Mouse (Mus musculus): ENCODE measurements around the gene Noxred1. TPM values are rescaled to one million over a fixed set of nuclear protein-coding genes. Genes with fewer than 3 reads are reported as not detected.

Noxred1 gene
- polyA plus RNA-seq, 1 experiment: 4.8 TPM

DNA sequence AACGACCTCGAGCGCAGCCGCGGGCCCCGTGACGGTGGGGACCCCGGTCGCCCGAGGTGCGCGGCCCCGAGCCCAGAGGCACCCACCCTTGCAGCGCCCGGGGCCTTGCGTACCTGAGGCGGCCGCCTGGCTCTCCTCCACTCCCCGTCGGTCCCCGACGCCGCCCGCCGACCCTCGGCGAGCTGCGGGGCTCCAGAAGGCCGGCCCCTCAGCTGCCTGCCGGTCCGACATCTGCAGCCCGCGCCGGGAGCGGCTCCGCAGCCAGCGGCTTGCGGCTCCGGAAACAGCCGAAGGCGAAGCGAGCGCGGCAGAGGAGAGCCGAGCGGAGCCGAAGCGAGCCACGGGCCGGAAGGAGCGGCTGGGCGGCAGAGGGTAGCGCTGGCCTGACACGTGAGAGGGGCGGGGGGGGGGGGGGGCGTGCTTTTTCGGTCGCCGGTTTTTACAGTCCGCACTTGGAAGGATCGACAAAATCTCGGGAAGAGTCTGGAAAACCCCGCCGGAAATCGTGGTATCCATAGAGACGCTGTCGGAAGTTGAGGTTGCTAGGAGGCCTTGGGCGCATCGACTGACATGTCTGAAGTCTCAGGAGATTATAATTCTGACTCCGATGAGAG is 38.5 kb downstream of the Noxred1 start, which contains the start of gene Tmed8:
TSS of gene Tmed8 (minus strand) at position 482 of the 614 bp plus-strand sequence.
- peaks cover 3% of the 10 kb centered on the region for H3K4me1 ChIP-seq (ENCODE audit: control insufficient read depth, insufficient read depth, low read length)
- H3K27ac ChIP-seq (ENCODE audit: insufficient read depth, low read length): no peak within 1 kb of the TSS
- H3K9ac ChIP-seq (ENCODE audit: low read depth, poor library complexity, severe bottlenecking): peak within 1 kb of the TSS; percentile 95
- TF ChIP-seq EP300 (IDR thresholded peaks at IDR 0.05; ENCODE audit: insufficient read depth, low read depth, low read length) (no peak), CTCF (IDR thresholded peaks at IDR 0.05; ENCODE audit: low read depth, low read length) (no peak), POLR2A (IDR thresholded peaks at IDR 0.05; ENCODE audit: insufficient read depth, low read length) (no peak)
- H3K36me3 ChIP-seq (ENCODE audit: control insufficient read depth, insufficient read depth, low read length, poor library complexity, severe bottlenecking): no peaks in the 10 kb centered on the region
- H3K27me3 ChIP-seq (ENCODE audit: control insufficient read depth, insufficient read depth, low read length, poor library complexity, severe bottlenecking): no peaks in the 10 kb centered on the region
- peak within 1 kb of the TSS; percentile 92 for H3K4me3 ChIP-seq (ENCODE audit: low read depth, low read length)
- no peaks in the 10 kb centered on the region for H3K9me3 ChIP-seq (replicated peaks; ENCODE audit: control insufficient read depth, insufficient read depth, low read length, poor library complexity, severe bottlenecking)

DNA sequence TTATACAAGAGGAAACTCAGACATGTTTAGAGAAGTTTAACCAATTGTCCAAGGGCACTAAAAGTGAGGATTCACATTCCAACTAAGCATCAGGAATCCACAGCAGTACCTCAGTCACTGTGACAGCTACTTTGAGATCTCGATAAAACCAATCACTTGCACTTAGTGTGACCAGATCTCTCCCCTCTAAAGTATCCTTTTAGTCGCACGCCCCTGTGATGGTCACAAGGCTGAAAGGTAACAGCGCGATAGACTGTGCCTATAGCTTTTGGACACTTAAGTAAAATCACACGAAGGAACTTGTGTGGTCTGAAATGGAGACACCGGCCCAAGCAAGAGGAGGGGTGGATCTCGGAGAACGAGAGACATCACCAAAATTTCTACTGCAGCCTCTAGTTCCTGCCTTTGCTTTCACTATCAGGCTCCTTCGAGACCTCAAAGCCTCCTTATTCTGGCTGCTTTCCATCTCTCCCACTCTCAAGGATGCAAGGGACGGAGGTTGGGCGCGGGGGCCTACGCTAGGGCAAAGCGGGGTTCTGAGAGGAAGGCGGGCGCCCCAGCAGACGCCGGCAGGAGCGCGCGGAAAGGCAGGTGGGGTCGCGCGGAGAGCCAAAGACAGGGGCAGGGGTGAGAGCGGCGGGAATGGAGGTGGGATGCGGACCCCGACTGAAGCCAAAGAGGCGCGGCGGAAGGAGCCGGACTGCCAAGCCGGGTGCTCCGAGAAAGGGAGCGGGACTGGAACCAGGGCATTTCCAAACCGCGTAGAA is 39.1 kb downstream of the Noxred1 start, which contains the start of gene Samd15:
TSS of gene Samd15 (plus strand) at position 518 of the 767 bp plus-strand sequence.
- Histone ChIP-seq H3K4me1 (ENCODE audit: control insufficient read depth, insufficient read depth, low read length) (peaks cover 3% of the 10 kb centered on the region), H3K4me3 (ENCODE audit: low read depth, low read length) (peak within 1 kb of the TSS; percentile 92), H3K36me3 (ENCODE audit: control insufficient read depth, insufficient read depth, low read length, poor library complexity, severe bottlenecking) (no peaks in the 10 kb centered on the region), H3K9me3 (replicated peaks; ENCODE audit: control insufficient read depth, insufficient read depth, low read length, poor library complexity, severe bottlenecking) (no peaks in the 10 kb centered on the region), H3K27me3 (ENCODE audit: control insufficient read depth, insufficient read depth, low read length, poor library complexity, severe bottlenecking) (no peaks in the 10 kb centered on the region), H3K27ac (ENCODE audit: insufficient read depth, low read length) (no peak within 1 kb of the TSS), H3K9ac (ENCODE audit: low read depth, poor library complexity, severe bottlenecking) (peak within 1 kb of the TSS; percentile 95)
- TF ChIP-seq POLR2A (IDR thresholded peaks at IDR 0.05; ENCODE audit: insufficient read depth, low read length) (no peak), EP300 (IDR thresholded peaks at IDR 0.05; ENCODE audit: insufficient read depth, low read depth, low read length) (no peak), CTCF (IDR thresholded peaks at IDR 0.05; ENCODE audit: low read depth, low read length) (no peak)

DNA sequence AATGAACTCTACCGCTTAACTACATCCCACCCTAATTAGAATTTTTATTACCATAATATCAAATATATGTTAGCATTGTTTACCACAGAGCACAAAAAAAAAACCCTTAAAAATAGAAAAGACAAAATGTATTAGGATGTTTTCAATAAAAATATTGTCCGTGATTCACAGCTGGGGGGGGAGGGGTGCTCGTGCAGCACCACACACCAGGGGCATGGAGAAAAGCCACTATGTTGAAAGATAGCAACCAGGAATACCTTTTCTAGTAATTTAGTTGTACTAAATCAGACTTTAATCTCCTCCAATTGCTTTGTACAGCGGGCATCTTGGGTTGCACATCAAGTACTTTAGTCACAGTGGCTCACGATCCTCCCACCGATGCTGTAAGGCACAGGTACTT is 39.7 kb downstream of the Noxred1 start:
- Histone ChIP-seq H3K27ac (ENCODE audit: insufficient read depth, low read length) (no peak overlapping the region), H3K4me1 (ENCODE audit: control insufficient read depth, insufficient read depth, low read length) (peaks cover 3% of the 10 kb centered on the region), H3K9ac (ENCODE audit: low read depth, poor library complexity, severe bottlenecking) (peak overlapping the region; percentile 95), H3K27me3 (ENCODE audit: control insufficient read depth, insufficient read depth, low read length, poor library complexity, severe bottlenecking) (no peaks in the 10 kb centered on the region), H3K4me3 (ENCODE audit: low read depth, low read length) (no peak overlapping the region), H3K9me3 (replicated peaks; ENCODE audit: control insufficient read depth, insufficient read depth, low read length, poor library complexity, severe bottlenecking) (no peaks in the 10 kb centered on the region), H3K36me3 (ENCODE audit: control insufficient read depth, insufficient read depth, low read length, poor library complexity, severe bottlenecking) (no peaks in the 10 kb centered on the region)
- TF ChIP-seq EP300 (IDR thresholded peaks at IDR 0.05; ENCODE audit: insufficient read depth, low read depth, low read length): no peak
- TF ChIP-seq POLR2A (IDR thresholded peaks at IDR 0.05; ENCODE audit: insufficient read depth, low read length): no peak
- TF ChIP-seq CTCF (IDR thresholded peaks at IDR 0.05; ENCODE audit: low read depth, low read length): no peak

DNA sequence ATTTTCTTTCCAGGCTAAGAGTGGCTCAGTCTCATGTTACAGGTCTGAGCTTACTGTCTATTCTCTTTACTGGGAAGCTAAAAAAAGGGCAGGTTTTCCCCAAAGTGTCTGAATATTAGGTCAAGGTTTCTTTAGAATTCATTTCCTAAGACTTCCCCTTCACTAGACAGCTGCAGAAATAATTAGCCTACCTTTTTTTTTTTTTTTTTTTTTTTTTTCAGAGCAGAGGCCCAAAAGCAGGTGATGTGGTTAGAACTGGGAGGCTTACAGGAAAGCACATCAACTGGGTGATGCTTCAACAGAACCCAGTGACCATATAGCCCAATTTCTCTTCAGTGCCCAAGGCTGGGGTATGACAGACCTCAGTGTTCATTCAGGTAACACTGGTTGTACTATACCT is 42.2 kb downstream of the Noxred1 start:
- H3K27me3 ChIP-seq (ENCODE audit: control insufficient read depth, insufficient read depth, low read length, poor library complexity, severe bottlenecking): no peaks in the 10 kb centered on the region
- peaks cover 3% of the 10 kb centered on the region for H3K4me1 ChIP-seq (ENCODE audit: control insufficient read depth, insufficient read depth, low read length)
- H3K36me3 ChIP-seq (ENCODE audit: control insufficient read depth, insufficient read depth, low read length, poor library complexity, severe bottlenecking): no peaks in the 10 kb centered on the region
- H3K4me3 ChIP-seq (ENCODE audit: low read depth, low read length): no peak overlapping the region
- TF ChIP-seq EP300 (IDR thresholded peaks at IDR 0.05; ENCODE audit: insufficient read depth, low read depth, low read length) (no peak), POLR2A (IDR thresholded peaks at IDR 0.05; ENCODE audit: insufficient read depth, low read length) (no peak), CTCF (IDR thresholded peaks at IDR 0.05; ENCODE audit: low read depth, low read length) (no peak)
- no peaks in the 10 kb centered on the region for H3K9me3 ChIP-seq (replicated peaks; ENCODE audit: control insufficient read depth, insufficient read depth, low read length, poor library complexity, severe bottlenecking)
- H3K9ac ChIP-seq (ENCODE audit: low read depth, poor library complexity, severe bottlenecking): no peak overlapping the region
- no peak overlapping the region for H3K27ac ChIP-seq (ENCODE audit: insufficient read depth, low read length)

DNA sequence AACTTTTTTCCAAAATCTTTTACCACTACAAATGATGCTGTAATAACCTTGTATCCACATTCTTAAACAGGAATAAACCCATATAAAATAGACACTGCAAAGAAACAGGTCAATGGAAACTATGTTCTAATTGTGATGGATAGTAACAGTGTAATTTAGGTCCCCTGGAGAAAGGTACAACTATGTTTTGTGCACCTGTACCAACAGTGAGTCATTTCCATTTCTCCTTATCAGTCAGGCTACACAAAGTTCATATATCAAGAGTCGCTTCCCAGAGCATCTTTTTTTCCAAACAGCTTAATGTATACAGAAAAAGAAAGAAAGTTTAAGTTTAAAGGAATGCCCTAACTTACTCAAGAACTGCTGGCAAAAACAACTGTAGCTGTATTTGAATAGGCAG is 43.5 kb downstream of the Noxred1 start:
- TF ChIP-seq POLR2A (IDR thresholded peaks at IDR 0.05; ENCODE audit: insufficient read depth, low read length) (no peak), CTCF (IDR thresholded peaks at IDR 0.05; ENCODE audit: low read depth, low read length) (no peak), EP300 (IDR thresholded peaks at IDR 0.05; ENCODE audit: insufficient read depth, low read depth, low read length) (no peak)
- Histone ChIP-seq H3K27me3 (ENCODE audit: control insufficient read depth, insufficient read depth, low read length, poor library complexity, severe bottlenecking) (no peaks in the 10 kb centered on the region), H3K4me3 (ENCODE audit: low read depth, low read length) (no peak overlapping the region), H3K36me3 (ENCODE audit: control insufficient read depth, insufficient read depth, low read length, poor library complexity, severe bottlenecking) (no peaks in the 10 kb centered on the region), H3K27ac (ENCODE audit: insufficient read depth, low read length) (no peak overlapping the region), H3K4me1 (ENCODE audit: control insufficient read depth, insufficient read depth, low read length) (peaks cover 2% of the 10 kb centered on the region), H3K9ac (ENCODE audit: low read depth, poor library complexity, severe bottlenecking) (no peak overlapping the region), H3K9me3 (replicated peaks; ENCODE audit: control insufficient read depth, insufficient read depth, low read length, poor library complexity, severe bottlenecking) (no peaks in the 10 kb centered on the region)

DNA sequence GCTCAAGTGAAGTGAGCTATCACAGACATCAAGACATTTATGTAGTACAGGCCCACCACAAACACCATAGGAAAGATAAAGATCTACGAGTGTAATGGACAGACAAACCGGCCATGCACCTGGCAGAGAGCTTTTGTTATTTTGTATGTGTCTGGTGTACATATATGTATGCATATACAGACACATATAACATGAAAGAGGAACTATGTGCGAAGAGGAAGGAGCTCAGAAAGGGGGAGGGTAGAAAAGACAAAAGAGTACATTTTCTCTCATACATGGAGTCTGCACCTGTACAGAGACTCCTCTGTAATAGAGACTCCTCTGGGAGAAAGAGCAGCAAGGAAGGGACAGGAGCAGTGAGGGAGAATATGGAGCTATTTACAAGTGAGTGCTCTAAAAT is 45.5 kb downstream of the Noxred1 start:
- H3K27ac ChIP-seq (ENCODE audit: insufficient read depth, low read length): no peak overlapping the region
- no peaks in the 10 kb centered on the region for H3K9me3 ChIP-seq (replicated peaks; ENCODE audit: control insufficient read depth, insufficient read depth, low read length, poor library complexity, severe bottlenecking)
- H3K36me3 ChIP-seq (ENCODE audit: control insufficient read depth, insufficient read depth, low read length, poor library complexity, severe bottlenecking): no peaks in the 10 kb centered on the region
- TF ChIP-seq POLR2A (IDR thresholded peaks at IDR 0.05; ENCODE audit: insufficient read depth, low read length) (no peak), EP300 (IDR thresholded peaks at IDR 0.05; ENCODE audit: insufficient read depth, low read depth, low read length) (no peak), CTCF (IDR thresholded peaks at IDR 0.05; ENCODE audit: low read depth, low read length) (no peak)
- no peaks in the 10 kb centered on the region for H3K27me3 ChIP-seq (ENCODE audit: control insufficient read depth, insufficient read depth, low read length, poor library complexity, severe bottlenecking)
- peaks cover 2% of the 10 kb centered on the region for H3K4me1 ChIP-seq (ENCODE audit: control insufficient read depth, insufficient read depth, low read length)
- no peak overlapping the region for H3K4me3 ChIP-seq (ENCODE audit: low read depth, low read length)
- no peak overlapping the region for H3K9ac ChIP-seq (ENCODE audit: low read depth, poor library complexity, severe bottlenecking)

Data from ES-Bruce4 (cell line).